Mouse (Mus musculus) hindbrain, embryonic 14.5 days (tissue): Measurements from ENCODE around the gene Pjvk. TPM values are rescaled to one million over a fixed set of nuclear protein-coding genes. Genes with fewer than 3 reads are reported as not detected.

Experiments
- ATAC-seq: fragments of 200-750 bp; cut with Nextera tagmentation; 2 replicates; pipeline ENCODE4 v1.8.0; 2017; ENCODE audit warnings: moderate number of reproducible peaks, mild to moderate bottlenecking, moderate TSS enrichment, moderate library complexity; ENCODE audit not compliant: low FRiP score
- DNase-seq: peaks from one replicate; pipeline ENCODE4 v3.0.0-alpha.2; 2015; ENCODE audit warnings: low spot score
- H3K27ac ChIP-seq: fragments of 300-500 bp; sonication (generic); 2 replicates; pipeline ENCODE4 v1.5.1; 2014; ENCODE audit warnings: mild to moderate bottlenecking, moderate library complexity
- H3K27me3 ChIP-seq: fragments of 300-500 bp; sonication (generic); 2 replicates; pipeline ENCODE4 v1.6.1; 2014; ENCODE audit warnings: mild to moderate bottlenecking, low read length, mixed read lengths; ENCODE audit not compliant: control insufficient read depth, insufficient read depth
- H3K36me3 ChIP-seq: fragments of 300-500 bp; sonication (generic); replicated peaks from 2 replicates; pipeline ENCODE4 v1.6.1; 2014; ENCODE audit not compliant: control insufficient read depth, insufficient read depth
- H3K4me1 ChIP-seq: fragments of 300-500 bp; sonication (generic); replicated peaks from 2 replicates; pipeline ENCODE4 v1.6.1; 2014; ENCODE audit warnings: antibody characterized with exemption, low read length, mixed read lengths; ENCODE audit not compliant: control insufficient read depth, insufficient read depth
- H3K4me2 ChIP-seq: fragments of 300-500 bp; sonication (generic); replicated peaks from 2 replicates; pipeline ENCODE4 v1.6.1; 2014; ENCODE audit warnings: mild to moderate bottlenecking, moderate library complexity
- H3K4me3 ChIP-seq: fragments of 300-500 bp; sonication (generic); replicated peaks from 2 replicates; pipeline ENCODE4 v1.5.1; 2014; ENCODE audit warnings: mild to moderate bottlenecking, low read length
- H3K9ac ChIP-seq: fragments of 300-500 bp; sonication (generic); 2 replicates; pipeline ENCODE4 v1.6.1; 2014
- H3K9me3 ChIP-seq: fragments of 300-500 bp; sonication (generic); 2 replicates; pipeline ENCODE4 v1.6.1; 2016; ENCODE audit warnings: low read length; ENCODE audit not compliant: control insufficient read depth
- WGBS: fragments of 180-500 bp; shearing (Covaris S2); extraction: QIAGEN DNeasy Blood & Tissue Kit; methylation state at CpG from one replicate; pipeline ENCODE4 v1.1.7; 2014; 5-methylcytosine and 5-hydroxymethylcytosine counted together
- polyA plus RNA-seq: library from polyadenylated mRNA; unstranded; fragments of >200 nt; fragmentation: Nextera tagmentation; extraction: Ambion mirVana; gene quantifications from 2 replicates; pipeline ENCODE4 v1.2.1, GENCODE M21; 2014

Gene Pjvk
- polyA plus RNA-seq, 1 experiment from 2014 or later: 0.68 TPM

DNA sequence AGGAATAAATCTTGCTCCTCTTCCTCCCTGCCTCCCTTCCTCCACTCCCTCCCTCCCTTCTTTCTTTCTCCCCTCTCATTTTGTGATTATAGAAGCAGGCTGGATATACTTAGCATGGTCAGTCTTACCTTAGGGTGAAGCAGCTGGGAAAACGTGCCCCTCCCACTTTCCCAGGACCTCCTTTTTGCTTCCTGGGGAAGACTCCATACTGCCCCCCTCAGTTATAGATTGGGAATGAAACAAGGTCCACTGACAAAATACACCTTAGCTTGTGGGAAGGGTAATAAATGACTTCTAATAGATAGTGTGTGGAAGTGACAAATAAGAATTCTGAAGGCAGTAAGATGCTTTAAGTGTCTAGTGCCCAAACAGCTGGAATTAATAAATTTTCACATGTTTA lies 7.7 kb downstream of the Pjvk start:
- Histone ChIP-seq H3K27me3 (no peaks in the 10 kb centered on the region), H3K4me3 (no peak overlapping the region), H3K4me1 (no peaks in the 10 kb centered on the region), H3K36me3 (no peaks in the 10 kb centered on the region), H3K9ac (no peak overlapping the region), H3K9me3 (no peaks in the 10 kb centered on the region), H3K4me2 (no peak overlapping the region), H3K27ac (no peak overlapping the region)
- WGBS: 15% methylated on average over 1 of the region's 1 CpGs
- DNase-seq: no peak
- no peak for ATAC-seq

DNA sequence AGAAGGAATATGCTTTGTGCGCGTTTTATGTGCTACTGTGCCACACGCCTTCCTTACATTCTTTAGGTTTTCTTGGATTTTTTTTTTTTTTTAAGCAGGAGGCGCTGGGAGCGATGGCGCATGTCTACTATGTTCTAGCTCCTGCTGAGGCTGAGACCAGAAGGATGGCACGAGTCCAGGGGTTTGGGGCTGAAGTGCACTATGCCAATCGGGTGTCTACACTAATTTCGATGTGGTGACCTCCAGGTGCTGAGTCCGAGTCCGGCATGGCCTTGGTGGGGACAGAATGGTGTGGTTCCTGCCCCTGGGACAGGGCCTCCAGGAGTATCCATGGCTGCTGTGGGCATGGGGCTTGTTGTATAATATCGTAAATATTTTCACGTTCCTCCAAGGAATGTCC lies 10.3 kb downstream of the Pjvk start:
- H3K4me3 ChIP-seq: no peak overlapping the region
- H3K9ac ChIP-seq: no peak overlapping the region
- 81% methylated on average over 13 of the region's 13 CpGs for WGBS
- H3K4me1 ChIP-seq: no peaks in the 10 kb centered on the region
- DNase-seq: no peak
- H3K4me2 ChIP-seq: no peak overlapping the region
- H3K27ac ChIP-seq: no peak overlapping the region
- no peaks in the 10 kb centered on the region for H3K27me3 ChIP-seq
- H3K9me3 ChIP-seq: no peaks in the 10 kb centered on the region
- ATAC-seq: no peak
- peaks cover 11% of the 10 kb centered on the region; the same call in 1 of the 2 replicates for H3K36me3 ChIP-seq

DNA sequence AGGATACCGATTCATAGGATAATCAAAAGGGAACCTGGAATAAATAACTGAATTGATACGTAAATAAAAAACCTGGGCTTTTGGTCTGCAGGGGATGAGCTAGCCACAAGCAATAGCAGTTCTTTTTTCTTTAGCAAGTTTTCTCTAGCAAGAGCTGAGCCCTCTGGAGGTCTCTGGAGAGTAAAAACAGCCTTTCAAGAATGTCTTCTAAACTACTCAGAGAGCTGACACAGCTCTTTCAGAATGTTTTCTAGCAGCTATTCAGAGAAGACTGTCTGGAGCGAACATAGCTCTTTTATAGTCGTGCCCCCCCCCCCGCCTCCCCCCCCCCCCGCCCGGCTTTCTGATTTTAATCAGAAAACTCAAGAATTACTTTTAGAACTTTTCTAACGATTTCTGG lies 11.1 kb downstream of the Pjvk start:
- Histone ChIP-seq H3K4me2 (no peak overlapping the region), H3K4me1 (no peaks in the 10 kb centered on the region), H3K27me3 (no peaks in the 10 kb centered on the region), H3K4me3 (no peak overlapping the region), H3K27ac (no peak overlapping the region), H3K9ac (no peak overlapping the region), H3K36me3 (peaks cover 20% of the 10 kb centered on the region), H3K9me3 (no peaks in the 10 kb centered on the region)
- DNase-seq (no peak), ATAC-seq (no peak)
- 49% methylated on average over 7 of the region's 8 CpGs for WGBS

DNA sequence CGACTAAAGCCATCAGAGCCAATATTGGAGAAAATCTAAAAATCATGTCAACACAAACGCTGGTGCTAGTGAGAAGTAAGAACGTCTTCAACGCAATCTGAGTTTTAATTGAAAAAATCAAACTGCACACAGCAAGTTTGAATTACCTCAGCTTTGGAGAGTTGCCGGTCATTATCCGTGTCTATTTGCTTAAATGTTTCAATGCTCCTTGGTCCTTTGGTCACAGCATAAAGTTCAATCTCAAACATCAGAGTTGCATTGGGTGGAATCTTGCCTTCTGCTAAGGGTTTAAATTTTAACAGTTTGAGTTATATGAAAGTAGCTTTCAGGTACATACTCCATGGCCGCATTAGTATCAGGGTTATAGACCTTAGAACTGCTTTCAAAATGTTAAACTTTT lies 17.3 kb downstream of the Pjvk start:
- H3K36me3 ChIP-seq: peaks cover 32% of the 10 kb centered on the region
- no peak overlapping the region for H3K4me3 ChIP-seq
- H3K9ac ChIP-seq: no peak overlapping the region
- no peaks in the 10 kb centered on the region for H3K27me3 ChIP-seq
- no peaks in the 10 kb centered on the region for H3K4me1 ChIP-seq
- 96% methylated on average over 7 of the region's 7 CpGs for WGBS
- no peak overlapping the region for H3K27ac ChIP-seq
- no peak for ATAC-seq
- DNase-seq: no peak
- no peaks in the 10 kb centered on the region for H3K9me3 ChIP-seq
- H3K4me2 ChIP-seq: no peak overlapping the region

DNA sequence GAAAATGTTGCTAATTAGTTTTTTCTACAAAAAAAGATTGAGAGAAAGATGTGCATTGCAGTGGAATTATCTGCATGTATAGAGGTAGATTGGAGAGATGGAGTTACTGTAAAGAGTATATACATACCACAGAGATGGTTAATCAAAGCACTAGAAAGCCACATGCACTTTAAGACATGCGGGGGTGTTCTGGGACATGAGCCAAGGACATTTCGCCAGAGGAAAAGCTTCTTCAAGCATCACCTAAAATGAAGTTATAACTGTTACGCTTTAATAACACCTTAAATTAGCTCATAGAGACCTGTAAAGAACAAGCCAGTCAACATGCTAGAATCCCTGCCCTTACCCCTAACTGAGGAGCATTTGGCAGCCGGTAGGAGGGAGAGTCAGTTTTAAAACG lies 18.9 kb downstream of the Pjvk start:
- Histone ChIP-seq H3K27ac (no peak overlapping the region), H3K9ac (no peak overlapping the region), H3K36me3 (peaks cover 27% of the 10 kb centered on the region), H3K4me3 (no peak overlapping the region), H3K4me1 (peaks cover 11% of the 10 kb centered on the region), H3K27me3 (no peaks in the 10 kb centered on the region), H3K9me3 (no peaks in the 10 kb centered on the region), H3K4me2 (no peak overlapping the region)
- WGBS: 83% methylated on average over 5 of the region's 5 CpGs
- no peak for DNase-seq
- no peak for ATAC-seq

DNA sequence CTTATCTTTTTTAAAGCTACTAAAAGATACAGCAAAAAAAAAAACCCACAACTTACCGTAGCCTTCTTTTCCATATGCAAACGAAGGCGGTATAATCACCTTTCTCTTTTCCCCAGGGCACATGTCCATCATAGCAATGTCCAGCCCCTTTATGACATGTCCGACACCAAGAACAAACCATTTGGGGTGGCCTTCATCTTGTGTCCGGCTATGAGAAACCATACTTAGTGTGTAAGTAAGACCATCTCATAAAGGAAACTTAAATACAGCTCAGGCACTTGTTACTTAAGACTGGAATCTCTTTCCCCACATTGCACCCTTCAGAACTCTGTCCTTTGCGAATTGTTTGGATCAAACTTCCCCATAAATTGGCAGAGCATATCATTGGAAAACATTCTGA lies 23.4 kb downstream of the Pjvk start:
- DNase-seq: no peak
- Histone ChIP-seq H3K27me3 (no peaks in the 10 kb centered on the region), H3K36me3 (no peaks in the 10 kb centered on the region; the same call in 1 of the 2 replicates), H3K9me3 (no peaks in the 10 kb centered on the region), H3K27ac (no peak overlapping the region), H3K4me1 (peaks cover 22% of the 10 kb centered on the region), H3K4me3 (peak overlapping the region; percentile 41), H3K9ac (peak overlapping the region; percentile 53), H3K4me2 (peak overlapping the region; percentile 56)
- WGBS: 75% methylated on average over 6 of the region's 6 CpGs
- ATAC-seq: no peak

- DNase-seq (peak; percentile 50), ATAC-seq (no peak)
- H3K9ac ChIP-seq: peak overlapping the region; percentile 53
- peak overlapping the region; percentile 79 for H3K27ac ChIP-seq
- no peaks in the 10 kb centered on the region for H3K27me3 ChIP-seq
- H3K4me1 ChIP-seq: peaks cover 28% of the 10 kb centered on the region
- peak overlapping the region; percentile 56 for H3K4me2 ChIP-seq
- H3K36me3 ChIP-seq: no peaks in the 10 kb centered on the region; the same call in 1 of the 2 replicates
- H3K9me3 ChIP-seq: no peaks in the 10 kb centered on the region
- peak overlapping the region; percentile 41 for H3K4me3 ChIP-seq
- WGBS: 39% methylated on average over 9 of the region's 9 CpGs
Measured at GRCm38 (mm10) chr2:76672134-76672745, 24.0 kb downstream of the Pjvk start.

GRCm38 (mm10) chr2:76672966-76673392 lies 24.7 kb downstream of the Pjvk start, which contains the start of gene Fkbp7:
Gene Fkbp7 (minus strand): TSS chr2:76673116.
- H3K4me2 ChIP-seq: peak within 1 kb of the TSS; percentile 56
- peak; percentile 95 for DNase-seq
- peaks cover 31% of the 10 kb centered on the region for H3K4me1 ChIP-seq
- peak; percentile 93 for ATAC-seq
- H3K9ac ChIP-seq: peak within 1 kb of the TSS; percentile 53
- no peaks in the 10 kb centered on the region for H3K36me3 ChIP-seq
- H3K27ac ChIP-seq: peak within 1 kb of the TSS; percentile 79
- H3K9me3 ChIP-seq: no peaks in the 10 kb centered on the region
- WGBS: under 1% methylated on average over 17 of the region's 17 CpGs
- H3K27me3 ChIP-seq: no peaks in the 10 kb centered on the region
- H3K4me3 ChIP-seq: peak within 1 kb of the TSS; percentile 41

DNA sequence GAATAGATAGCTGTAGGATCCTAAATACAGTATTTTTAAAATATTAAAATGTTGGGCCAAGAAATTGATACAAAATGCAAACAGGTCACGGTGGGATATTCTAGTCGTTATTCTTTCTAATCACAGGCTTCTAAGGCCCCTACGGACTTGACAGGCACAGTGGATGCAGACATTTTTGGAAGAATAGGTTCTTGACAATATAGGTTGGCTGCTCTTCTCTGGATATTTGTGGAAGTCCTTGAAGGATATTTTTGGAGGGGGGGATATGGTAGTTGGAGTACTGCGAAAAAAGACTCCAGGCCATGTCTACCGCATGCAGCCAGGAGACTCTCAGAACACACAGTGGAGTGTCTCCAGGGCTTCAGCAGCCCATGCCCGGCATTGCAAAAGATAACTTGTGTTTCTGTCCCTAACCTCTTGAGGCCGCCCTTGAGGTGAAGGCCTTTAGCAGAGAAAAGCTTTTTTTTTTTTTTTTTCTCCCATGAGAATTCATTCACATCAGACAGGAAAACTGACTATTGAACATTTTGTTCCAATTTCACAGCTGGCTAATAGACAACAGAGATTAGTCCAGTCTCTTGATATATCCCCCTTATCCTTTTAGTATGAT lies 25.3 kb downstream of the Pjvk start:
- peaks cover 31% of the 10 kb centered on the region for H3K4me1 ChIP-seq
- DNase-seq (peak; percentile 31), ATAC-seq (no peak)
- 35% methylated on average over 7 of the region's 7 CpGs for WGBS
- H3K9ac ChIP-seq: no peak overlapping the region
- H3K36me3 ChIP-seq: no peaks in the 10 kb centered on the region
- no peaks in the 10 kb centered on the region for H3K9me3 ChIP-seq
- peak overlapping the region; percentile 56 for H3K4me2 ChIP-seq
- peak overlapping the region; percentile 79 for H3K27ac ChIP-seq
- peak overlapping the region; percentile 41 for H3K4me3 ChIP-seq
- no peaks in the 10 kb centered on the region for H3K27me3 ChIP-seq
